Mouse (Mus musculus): ENCODE data around the gene Cebpa. TPM values are rescaled to one million over a fixed set of nuclear protein-coding genes. Genes with fewer than 3 reads are reported as not detected.

Cebpa gene
- total and polyA plus RNA-seq, 2 experiments from 2014 or later: 0.67 to 11.3 TPM

- Histone ChIP-seq H3K4me1 (ENCODE audit: insufficient read depth, low read length) (no peaks in the 10 kb centered on the region), H3K9me3 (ENCODE audit: low read length) (no peaks in the 10 kb centered on the region), H3K27me3 (ENCODE audit: insufficient read depth, low read length) (0 out of 2 replicates have a peak, but pooled peaks cover 3% of the 10 kb centered on the region), H3K27ac (ENCODE audit: low read depth, low read length) (no peak overlapping the region), H3K4me3 (ENCODE audit: low read depth, low read length) (no peak overlapping the region), H3K36me3 (ENCODE audit: insufficient read depth, low read length) (no peaks in the 10 kb centered on the region), H3K9ac (replicated peaks; ENCODE audit: low read length, poor library complexity, severe bottlenecking) (no peak overlapping the region), H3K4me2 (ENCODE audit: low read depth, low read length, poor library complexity, severe bottlenecking) (no peak overlapping the region)
- no peak for ATAC-seq (ENCODE audit: low FRiP score)
- WGBS: 67% methylated on average over 2 of the region's 2 CpGs
- no peak for TF ChIP-seq CTCF (IDR thresholded peaks at IDR 0.05)
- DNase-seq (ENCODE audit: low spot score): no peak
Observed at GRCm38 (mm10) chr7:35167925-35168324, 48.8 kb downstream of the Cebpa start.

GRCm38 (mm10) chr7:35169341-35169740 lies 50.2 kb downstream of the Cebpa start:
- DNase-seq (ENCODE audit: low spot score) (peak; percentile 83), ATAC-seq (ENCODE audit: low FRiP score) (0 out of 2 replicates have a peak, but pooled peaks have one; percentile 35)
- peak; percentile 95 for TF ChIP-seq CTCF (IDR thresholded peaks at IDR 0.05)
- H3K27ac ChIP-seq (ENCODE audit: low read depth, low read length): no peak overlapping the region
- H3K4me2 ChIP-seq (ENCODE audit: low read depth, low read length, poor library complexity, severe bottlenecking): no peak overlapping the region
- H3K27me3 ChIP-seq (ENCODE audit: insufficient read depth, low read length): 0 out of 2 replicates have a peak, but pooled peaks cover 3% of the 10 kb centered on the region
- no peaks in the 10 kb centered on the region for H3K36me3 ChIP-seq (ENCODE audit: insufficient read depth, low read length)
- WGBS: 12% methylated on average over 6 of the region's 6 CpGs
- H3K9me3 ChIP-seq (ENCODE audit: low read length): no peaks in the 10 kb centered on the region
- H3K4me1 ChIP-seq (ENCODE audit: insufficient read depth, low read length): no peaks in the 10 kb centered on the region
- no peak overlapping the region for H3K9ac ChIP-seq (replicated peaks; ENCODE audit: low read length, poor library complexity, severe bottlenecking)
- H3K4me3 ChIP-seq (ENCODE audit: low read depth, low read length): no peak overlapping the region

Small RNAs within 50 kb of the gene (microRNA-seq; reads per million reads assigned to microRNA genes)
- gene Gm25033 (ENCODE audit: borderline number of aligned reads): not detected

Other genes with a start within 250 kb of the Cebpa start
- 57.4 and 60.8 TPM in 2 replicates for gene Pepd, start 206.9 kb upstream of the Cebpa start, total RNA-seq (2014; rRNA removed)
- gene Pepd, start 206.9 kb upstream of the Cebpa start, polyA plus RNA-seq (2015; fragmentation: Nextera tagmentation; extraction: Ambion mirVana): 69.8 and 70.1 TPM in 2 replicates
- 13.9 and 31.9 TPM in 2 replicates for gene Cebpg, start 62.7 kb upstream of the Cebpa start, total RNA-seq (2014; rRNA removed)
- gene Cebpg, start 62.7 kb upstream of the Cebpa start, polyA plus RNA-seq (2015; fragmentation: Nextera tagmentation; extraction: Ambion mirVana): 10.8 and 12.8 TPM in 2 replicates
- gene Slc7a10, start 67.1 kb downstream of the Cebpa start, total RNA-seq (2014; rRNA removed): 37.1 and 39.1 TPM in 2 replicates
- 24.1 and 29.4 TPM in 2 replicates for gene Slc7a10, start 67.1 kb downstream of the Cebpa start, polyA plus RNA-seq (2015; fragmentation: Nextera tagmentation; extraction: Ambion mirVana)
- 136 and 159 TPM in 2 replicates for gene Lrp3, start 96.2 kb downstream of the Cebpa start, total RNA-seq (2014; rRNA removed)
- gene Lrp3, start 96.2 kb downstream of the Cebpa start, polyA plus RNA-seq (2015; fragmentation: Nextera tagmentation; extraction: Ambion mirVana): 21.7 and 23.7 TPM in 2 replicates
- 8.0 and 11.5 TPM in 2 replicates for gene Gpatch1, start 199.1 kb downstream of the Cebpa start, total RNA-seq (2014; rRNA removed)
- 21.9 and 22.2 TPM in 2 replicates for gene Gpatch1, start 199.1 kb downstream of the Cebpa start, polyA plus RNA-seq (2015; fragmentation: Nextera tagmentation; extraction: Ambion mirVana)
- gene Rhpn2, start 214.9 kb downstream of the Cebpa start, total RNA-seq (2014; rRNA removed): 3.1 and 3.5 TPM in 2 replicates
- gene Rhpn2, start 214.9 kb downstream of the Cebpa start, polyA plus RNA-seq (2015; fragmentation: Nextera tagmentation; extraction: Ambion mirVana): 1.7 and 1.9 TPM in 2 replicates

Measured in midbrain, postnatal 0 days (tissue).